Mouse (Mus musculus) CH12.LX (cell line): Measurements from ENCODE around the gene Sdhb. TPM values are rescaled to one million over a fixed set of nuclear protein-coding genes. Genes with fewer than 3 reads are reported as not detected.

Experiments
- DNase-seq: peaks from one replicate; pipeline ENCODE4 v3.0.0-alpha.2; 2013; ENCODE audit errors: extremely low read depth
- H3K27ac ChIP-seq: 2 replicates; pipeline ENCODE4 v1.5.1; 2012; ENCODE audit warnings: low read depth, mild to moderate bottlenecking, control low read depth, moderate library complexity; ENCODE audit not compliant: insufficient read depth
- H3K27me3 ChIP-seq: replicated peaks from 2 replicates; pipeline ENCODE3; 2012; ENCODE audit warnings: inconsistent platforms
- H3K36me3 ChIP-seq, 2 experiments: replicated peaks in 1 of 2; 2 replicates each; pipeline versions ENCODE3 to v1.6.1; 2012; ENCODE audit warnings: inconsistent platforms in 1 of 2, low read length in 1 of 2, mild to moderate bottlenecking in 1 of 2, mixed read lengths in 1 of 2, moderate library complexity in 1 of 2; ENCODE audit not compliant: control insufficient read depth in 1 of 2, insufficient read depth in 1 of 2
- H3K4me1 ChIP-seq, 2 experiments: 2 replicates each; pipeline ENCODE4 v1.6.1; 2012; ENCODE audit warnings: inconsistent platforms in 1 of 2, moderate library complexity in 1 of 2; ENCODE audit not compliant: insufficient read depth in 2 of 2, control insufficient read depth in 1 of 2
- H3K4me2 ChIP-seq: 2 replicates; pipeline ENCODE4 v1.6.1; 2012; ENCODE audit warnings: low read depth, mild to moderate bottlenecking, control low read depth; ENCODE audit not compliant: poor library complexity, insufficient read depth, severe bottlenecking
- H3K4me3 ChIP-seq, 3 experiments: fragments of 150-350 bp in 1 of 3; sonication (generic) in 1 of 3; replicated peaks in 1 of 3; 2 replicates each; pipeline versions ENCODE3 to v1.5.1; 2011 to 2012; ENCODE audit warnings: low read depth in 2 of 3, low read length in 2 of 3, mild to moderate bottlenecking in 2 of 3, moderate library complexity in 2 of 3, control low read depth in 1 of 3, improper control_type of control experiment in 1 of 3, inconsistent platforms in 1 of 3, mixed read lengths in 1 of 3; ENCODE audit not compliant: poor library complexity in 1 of 3
- H3K79me2 ChIP-seq: replicated peaks from 2 replicates; pipeline ENCODE4 v1.6.1; 2012; ENCODE audit warnings: mild to moderate bottlenecking, moderate library complexity; ENCODE audit not compliant: control insufficient read depth, poor library complexity, insufficient read depth, severe bottlenecking; ENCODE audit errors: extremely low read depth
- H3K9ac ChIP-seq: 2 replicates; pipeline ENCODE4 v1.6.1; 2012; ENCODE audit warnings: low read depth, mild to moderate bottlenecking, control low read depth, moderate library complexity; ENCODE audit not compliant: insufficient read depth
- H3K9me3 ChIP-seq: replicated peaks from 2 replicates; pipeline ENCODE3; 2012; ENCODE audit warnings: low read length, inconsistent platforms, mixed read lengths
- BHLHE40 ChIP-seq: IDR thresholded peaks from 2 replicates; pipeline ENCODE4 v1.6.1; 2011; ENCODE audit warnings: mild to moderate bottlenecking, low read depth, low read length, improper control_type of control experiment
- CHD2 ChIP-seq: IDR thresholded peaks from 2 replicates; pipeline ENCODE4 v1.6.1; 2011; ENCODE audit warnings: low read length, improper control_type of control experiment
- CTCF ChIP-seq, 2 experiments: IDR thresholded peaks in 1 of 2; conservative IDR thresholded peaks in 1 of 2; 2 replicates each; pipeline ENCODE4 v1.5.1; 2011 to 2012; ENCODE audit warnings: low read depth in 2 of 2, low read length in 2 of 2, improper control_type of control experiment in 1 of 2, inconsistent platforms in 1 of 2, mild to moderate bottlenecking in 1 of 2, moderate library complexity in 1 of 2
- EP300 ChIP-seq: IDR thresholded peaks from 2 replicates; pipeline ENCODE4 v1.6.1; 2011; ENCODE audit warnings: low read length, improper control_type of control experiment
- ETS1 ChIP-seq: conservative IDR thresholded peaks from 2 replicates; pipeline ENCODE4 v1.6.1; 2012; ENCODE audit warnings: low read depth, mild to moderate bottlenecking, inconsistent platforms, low read length, improper control_type of control experiment, moderate library complexity
- GABPA ChIP-seq: IDR thresholded peaks from 2 replicates; pipeline ENCODE4 v1.6.1; 2012; ENCODE audit warnings: low read depth, low read length, improper control_type of control experiment, inconsistent platforms; ENCODE audit not compliant: insufficient replicate concordance
- HCFC1 ChIP-seq: IDR thresholded peaks from 2 replicates; pipeline ENCODE4 v1.6.1; 2012; ENCODE audit warnings: low read depth, mild to moderate bottlenecking, inconsistent platforms, low read length, improper control_type of control experiment
- JUN ChIP-seq: IDR thresholded peaks from 2 replicates; pipeline ENCODE4 v1.6.1; 2011; ENCODE audit warnings: low read depth, mild to moderate bottlenecking, low read length, improper control_type of control experiment, moderate library complexity; ENCODE audit not compliant: insufficient read depth
- MAX ChIP-seq: IDR thresholded peaks from 2 replicates; pipeline ENCODE4 v1.6.1; 2011; ENCODE audit warnings: low read length, improper control_type of control experiment
- MXI1 ChIP-seq: IDR thresholded peaks from 2 replicates; pipeline ENCODE4 v1.6.1; 2011; ENCODE audit warnings: mild to moderate bottlenecking, low read depth, low read length, improper control_type of control experiment
- MYC ChIP-seq: IDR thresholded peaks from 2 replicates; pipeline ENCODE4 v1.6.1; 2011; ENCODE audit warnings: low read depth, mild to moderate bottlenecking, improper control_type of control experiment, low read length
- NELFE ChIP-seq: IDR thresholded peaks from 2 replicates; pipeline ENCODE4 v1.6.1; 2011; ENCODE audit warnings: low read depth, low read length, improper control_type of control experiment
- RAD21 ChIP-seq: IDR thresholded peaks from 2 replicates; pipeline ENCODE4 v1.6.1; 2011; ENCODE audit warnings: low read depth, mild to moderate bottlenecking, low read length, improper control_type of control experiment, moderate library complexity
- TCF12 ChIP-seq: IDR thresholded peaks from 2 replicates; pipeline ENCODE4 v1.6.1; 2014; ENCODE audit warnings: low read depth, mild to moderate bottlenecking, inconsistent platforms, low read length, improper control_type of control experiment
- UBTF ChIP-seq: IDR thresholded peaks from 2 replicates; pipeline ENCODE4 v1.6.1; 2012; ENCODE audit warnings: low read depth, mild to moderate bottlenecking, inconsistent platforms, low read length, improper control_type of control experiment, moderate library complexity
- ZKSCAN1 ChIP-seq: IDR thresholded peaks from 2 replicates; pipeline ENCODE4 v1.6.1; 2012; ENCODE audit warnings: low read depth, inconsistent platforms, low read length, improper control_type of control experiment, borderline replicate concordance
- dilution Hi-C: fragments of 300-500 bp; cut with MboI; formaldehyde crosslinking; loops from 2 replicates; pipeline ENCODE4 v1.14.3; 2020; ENCODE audit warnings: low sequenced_read_pairs; ENCODE audit not compliant: extremely low pct_unique_long_range_greater_than_20kb, extremely low pct_ligation_motif_present
- in situ Hi-C: fragments of 300-500 bp; cut with MboI; formaldehyde crosslinking; loops from 3 replicates; pipeline ENCODE4 v1.14.3; 2019; ENCODE audit warnings: low sequenced_read_pairs, low pct_ligation_motif_present, low pct_unique_long_range_greater_than_20kb, mixed read lengths
- polyA plus RNA-seq: library from polyadenylated mRNA; unstranded; fragments of >175 nt; gene quantifications from 2 replicates; pipeline ENCODE4 v1.2.1, GENCODE M21; 2012; ENCODE audit warnings: low read depth; ENCODE audit not compliant: insufficient read length
- total RNA-seq, 2 experiments: library from RNA; depleted of rRNA; stranded (reverse); fragments of 300-350 nt in 1 of 2; fragments of >200 nt in 1 of 2; gene quantifications; 2 replicates each; pipeline ENCODE4 v1.2.3; 2012 to 2014

Gene Sdhb
- total and polyA plus RNA-seq, 3 experiments = 156 to 190 (median 188) TPM

- peaks cover 3 to 15% of the 10 kb centered on the region in 2 experiments; a peak in 3 of 4 replicates for H3K4me1 ChIP-seq
- no peak overlapping the region for H3K9ac ChIP-seq
- in situ Hi-C loops (no loop called here), dilution Hi-C loops (no loop called here)
- no peak for DNase-seq
- no peak overlapping the region for H3K4me2 ChIP-seq
- H3K79me2 ChIP-seq = no peaks in the 10 kb centered on the region
- H3K27ac ChIP-seq = no peak overlapping the region
- TF ChIP-seq MAX = no peak
- TF ChIP-seq TCF12 = no peak
- TF ChIP-seq BHLHE40 = no peak
- TF ChIP-seq CTCF (conservative IDR thresholded peaks at IDR 0.05 in 1 of 2, IDR thresholded peaks at IDR 0.05 in 1 of 2; ENCODE audit: low read depth in 2 of 2, low read length in 2 of 2) = no peak
- no peak for TF ChIP-seq MXI1
- TF ChIP-seq ETS1 = no peak
- TF ChIP-seq CHD2 = no peak
- TF ChIP-seq GABPA = no peak
- TF ChIP-seq EP300 = no peak
- TF ChIP-seq ZKSCAN1 = no peak
- no peak for TF ChIP-seq RAD21
- TF ChIP-seq UBTF = no peak
- no peak for TF ChIP-seq JUN
- no peak for TF ChIP-seq NELFE
- H3K36me3 ChIP-seq = no peaks in the 10 kb centered on the region
- H3K27me3 ChIP-seq = peaks cover 19% of the 10 kb centered on the region
- peaks cover 17% of the 10 kb centered on the region for H3K9me3 ChIP-seq
- no peak overlapping the region for H3K4me3 ChIP-seq
Measured at GRCm38 (mm10) chr4:140944961-140945442, 16.0 kb upstream of the Sdhb start.

- dilution Hi-C loops (no loop called here), in situ Hi-C loops (no loop called here)
- Histone ChIP-seq H3K4me2 (no peak overlapping the region), H3K9me3 (peaks cover 17% of the 10 kb centered on the region), H3K36me3 (no peaks in the 10 kb centered on the region), H3K4me1 (peaks cover 3 to 15% of the 10 kb centered on the region in 2 experiments; a peak in 3 of 4 replicates), H3K79me2 (no peaks in the 10 kb centered on the region), H3K27ac (no peak overlapping the region), H3K27me3 (peaks cover 19% of the 10 kb centered on the region), H3K9ac (no peak overlapping the region), H3K4me3 (no peak overlapping the region)
- TF ChIP-seq MAX (no peak), MXI1 (no peak), NELFE (no peak), HCFC1 (no peak), MYC (no peak), BHLHE40 (no peak), JUN (no peak)
- DNase-seq = no peak
Measured at GRCm38 (mm10) chr4:140945571-140945970, 15.4 kb upstream of the Sdhb start.
